Mouse (Mus musculus): ENCODE measurements around the gene Agpat2. TPM values are rescaled to one million over a fixed set of nuclear protein-coding genes. Genes with fewer than 3 reads are reported as not detected.

Gene Agpat2
- 5.4 and 6.7 TPM in 2 replicates for polyA plus RNA-seq (2016; fragmentation: Nextera tagmentation; extraction: Ambion mirVana)

- H3K36me3 ChIP-seq (replicated peaks), result no peaks in the 10 kb centered on the region
- peak within 1 kb of the TSS; percentile 60 for H3K9ac ChIP-seq
- peak; percentile 69 for ATAC-seq (ENCODE audit: low FRiP score)
- peak within 1 kb of the TSS; percentile 82 for H3K4me2 ChIP-seq
- under 1% methylated on average over 96 of the region's 103 CpGs for WGBS
- no peak within 1 kb of the TSS for H3K27ac ChIP-seq
- H3K4me3 ChIP-seq (replicated peaks), result peak within 1 kb of the TSS; percentile 58
- H3K4me1 ChIP-seq, result peaks cover 14% of the 10 kb centered on the region
- peaks cover 61% of the 10 kb centered on the region for H3K27me3 ChIP-seq
- no peaks in the 10 kb centered on the region for H3K9me3 ChIP-seq
Measured at GRCm38 (mm10) chr2:26603720-26604671, at the start of gene Agpat2. TSS of gene Agpat2 (minus strand) at chr2:26604417.

- Histone ChIP-seq H3K4me2 (no peak overlapping the region), H3K36me3 (replicated peaks) (no peaks in the 10 kb centered on the region), H3K9ac (no peak overlapping the region), H3K9me3 (no peaks in the 10 kb centered on the region), H3K27me3 (no peaks in the 10 kb centered on the region), H3K27ac (no peak overlapping the region), H3K4me1 (no peaks in the 10 kb centered on the region), H3K4me3 (replicated peaks) (no peak overlapping the region)
- WGBS, result 32% methylated on average over 3 of the region's 3 CpGs
- ATAC-seq (ENCODE audit: low FRiP score), result peak; percentile 94
Measured at GRCm38 (mm10) chr2:26646643-26647293, 42.6 kb upstream of the Agpat2 start.

- 66% methylated on average over 2 of the region's 2 CpGs for WGBS
- H3K9me3 ChIP-seq, result no peaks in the 10 kb centered on the region
- ATAC-seq (ENCODE audit: low FRiP score), result no peak
Measured at GRCm38 (mm10) chr2:26643942-26644341, 39.7 kb upstream of the Agpat2 start.

GRCm38 (mm10) chr2:26641006-26641647 is 36.9 kb upstream of the Agpat2 start:
- Histone ChIP-seq H3K9ac (no peak overlapping the region), H3K27ac (no peak overlapping the region), H3K4me3 (replicated peaks) (no peak overlapping the region), H3K9me3 (no peaks in the 10 kb centered on the region), H3K36me3 (replicated peaks) (peaks cover 25% of the 10 kb centered on the region), H3K4me2 (no peak overlapping the region), H3K27me3 (no peaks in the 10 kb centered on the region), H3K4me1 (peaks cover 21% of the 10 kb centered on the region)
- no peak for ATAC-seq (ENCODE audit: low FRiP score)
- WGBS, result 85% methylated on average over 7 of the region's 7 CpGs

More at GRCm38 (mm10) chr2:26643942-26644341, 39.7 kb upstream of the Agpat2 start:
- Histone ChIP-seq H3K9ac (no peak overlapping the region), H3K4me2 (no peak overlapping the region), H3K27ac (no peak overlapping the region), H3K27me3 (no peaks in the 10 kb centered on the region), H3K36me3 (replicated peaks) (no peaks in the 10 kb centered on the region), H3K4me3 (replicated peaks) (no peak overlapping the region), H3K4me1 (peaks cover 4% of the 10 kb centered on the region)

GRCm38 (mm10) chr2:26639838-26640830 is 35.9 kb upstream of the Agpat2 start:
- H3K4me1 ChIP-seq, result peaks cover 21% of the 10 kb centered on the region
- H3K4me3 ChIP-seq (replicated peaks), result peak overlapping the region; percentile 93
- peak overlapping the region; percentile 95 for H3K9ac ChIP-seq
- ATAC-seq (ENCODE audit: low FRiP score), result peak; percentile 86
- no peaks in the 10 kb centered on the region for H3K27me3 ChIP-seq
- no peaks in the 10 kb centered on the region for H3K9me3 ChIP-seq
- H3K4me2 ChIP-seq, result peak overlapping the region; percentile 87
- peak overlapping the region; percentile 82 for H3K27ac ChIP-seq
- H3K36me3 ChIP-seq (replicated peaks), result peaks cover 35% of the 10 kb centered on the region
- 4% methylated on average over 49 of the region's 49 CpGs for WGBS

GRCm38 (mm10) chr2:26639083-26639482 is 34.9 kb upstream of the Agpat2 start:
- peak; percentile 33; the same call in 1 of the 2 replicates for ATAC-seq (ENCODE audit: low FRiP score)
- peak overlapping the region; percentile 95 for H3K9ac ChIP-seq
- peaks cover 46% of the 10 kb centered on the region for H3K36me3 ChIP-seq (replicated peaks)
- H3K27ac ChIP-seq, result peak overlapping the region; percentile 54; the same call in 1 of the 2 replicates
- H3K9me3 ChIP-seq, result no peaks in the 10 kb centered on the region
- H3K4me1 ChIP-seq, result peaks cover 21% of the 10 kb centered on the region
- 10% methylated on average over 8 of the region's 8 CpGs for WGBS
- no peaks in the 10 kb centered on the region for H3K27me3 ChIP-seq
- H3K4me2 ChIP-seq, result peak overlapping the region; percentile 87
- H3K4me3 ChIP-seq (replicated peaks), result peak overlapping the region; percentile 93

GRCm38 (mm10) chr2:26638572-26638971 is 34.4 kb upstream of the Agpat2 start:
- Histone ChIP-seq H3K27me3 (no peaks in the 10 kb centered on the region), H3K9me3 (no peaks in the 10 kb centered on the region), H3K9ac (peak overlapping the region; percentile 95), H3K4me3 (replicated peaks) (peak overlapping the region; percentile 93), H3K36me3 (replicated peaks) (peaks cover 51% of the 10 kb centered on the region), H3K4me1 (peaks cover 27% of the 10 kb centered on the region), H3K27ac (0 out of 2 replicates have a peak overlapping the region, but pooled peaks have one; percentile 54), H3K4me2 (peak overlapping the region; percentile 87)
- WGBS, result 82% methylated on average over 5 of the region's 5 CpGs
- ATAC-seq (ENCODE audit: low FRiP score), result no peak

- Histone ChIP-seq H3K27ac (no peak overlapping the region), H3K4me2 (peak overlapping the region; percentile 87), H3K4me3 (replicated peaks) (0 out of 2 replicates have a peak overlapping the region, but pooled peaks have one; percentile 93), H3K9me3 (no peaks in the 10 kb centered on the region), H3K4me1 (peaks cover 31% of the 10 kb centered on the region), H3K27me3 (no peaks in the 10 kb centered on the region), H3K36me3 (replicated peaks) (peaks cover 54% of the 10 kb centered on the region), H3K9ac (peak overlapping the region; percentile 95; the same call in 1 of the 2 replicates)
- no peak for ATAC-seq (ENCODE audit: low FRiP score)
- 85% methylated on average over 5 of the region's 5 CpGs for WGBS
Measured at GRCm38 (mm10) chr2:26638039-26638438, 33.8 kb upstream of the Agpat2 start.

GRCm38 (mm10) chr2:26637316-26637932 is 33.2 kb upstream of the Agpat2 start:
- peak overlapping the region; percentile 14; the same call in 1 of the 2 replicates for H3K27ac ChIP-seq
- 85% methylated on average over 4 of the region's 4 CpGs for WGBS
- H3K4me2 ChIP-seq, result no peak overlapping the region
- ATAC-seq (ENCODE audit: low FRiP score), result no peak
- peaks cover 54% of the 10 kb centered on the region for H3K36me3 ChIP-seq (replicated peaks)
- no peak overlapping the region for H3K4me3 ChIP-seq (replicated peaks)
- no peaks in the 10 kb centered on the region for H3K27me3 ChIP-seq
- H3K9ac ChIP-seq, result 0 out of 2 replicates have a peak overlapping the region, but pooled peaks have one; percentile 29
- no peaks in the 10 kb centered on the region for H3K9me3 ChIP-seq
- peaks cover 37% of the 10 kb centered on the region for H3K4me1 ChIP-seq

GRCm38 (mm10) chr2:26636325-26636635 is 32.1 kb upstream of the Agpat2 start:
- H3K36me3 ChIP-seq (replicated peaks), result peaks cover 54% of the 10 kb centered on the region
- H3K4me3 ChIP-seq (replicated peaks), result no peak overlapping the region
- no peaks in the 10 kb centered on the region for H3K27me3 ChIP-seq
- no peak overlapping the region for H3K4me2 ChIP-seq
- H3K27ac ChIP-seq, result 0 out of 2 replicates have a peak overlapping the region, but pooled peaks have one; percentile 25
- no peak for ATAC-seq (ENCODE audit: low FRiP score)
- H3K4me1 ChIP-seq, result peaks cover 39% of the 10 kb centered on the region
- 63% methylated on average over 2 of the region's 2 CpGs for WGBS
- H3K9ac ChIP-seq, result no peak overlapping the region
- no peaks in the 10 kb centered on the region for H3K9me3 ChIP-seq
